8 mouse cellular contexts compared by ENCODE assay signal in genomic region chr4:57300469-57301409, GRCm38 (mm10). TPM values are rescaled to one million over a fixed set of nuclear protein-coding genes. Genes with fewer than 3 reads are reported as not detected.
DNase-seq lines count a peak whose midpoint lies in the region; ATAC-seq lines count a peak whose summit lies in the region.

No protein-coding gene starts in this region.

- H3K4me1 ChIP-seq in embryonic facial prominence, embryonic 10.5 days = peaks cover 33% of the 10 kb centered on the region
- peaks cover 25% of the 10 kb centered on the region for H3K4me1 ChIP-seq in hindbrain, embryonic 12.5 days
- peaks cover 38% of the 10 kb centered on the region for H3K4me1 ChIP-seq in limb, embryonic 13.5 days
- peaks cover 19% of the 10 kb centered on the region for H3K4me1 ChIP-seq in midbrain, embryonic 11.5 days (ENCODE audit: control insufficient read depth, insufficient read depth, low read length)

- peak overlapping the region; percentile 99 for H3K4me2 ChIP-seq in hindbrain, embryonic 12.5 days (replicated peaks)
- peak overlapping the region; percentile 96 for H3K4me2 ChIP-seq in limb, embryonic 13.5 days (replicated peaks)
- H3K4me2 ChIP-seq in midbrain, embryonic 11.5 days = peak overlapping the region; percentile 71

- peaks cover 76% of the 10 kb centered on the region for H3K27me3 ChIP-seq in embryonic facial prominence, embryonic 10.5 days (replicated peaks; ENCODE audit: low read depth, poor library complexity, severe bottlenecking)
- peaks cover 60% of the 10 kb centered on the region for H3K27me3 ChIP-seq in hindbrain, embryonic 12.5 days
- H3K27me3 ChIP-seq in limb, embryonic 13.5 days = peaks cover 52% of the 10 kb centered on the region
- H3K27me3 ChIP-seq in midbrain, embryonic 11.5 days (ENCODE audit: control insufficient read depth, insufficient read depth, low read length) = peaks cover 42% of the 10 kb centered on the region

- H3K9me3 ChIP-seq in embryonic facial prominence, embryonic 10.5 days = no peaks in the 10 kb centered on the region
- H3K9me3 ChIP-seq in hindbrain, embryonic 12.5 days (replicated peaks) = no peaks in the 10 kb centered on the region
- no peaks in the 10 kb centered on the region for H3K9me3 ChIP-seq in limb, embryonic 13.5 days
- H3K9me3 ChIP-seq in midbrain, embryonic 11.5 days (ENCODE audit: control insufficient read depth, low read length) = no peaks in the 10 kb centered on the region

- no peak; the same call in 1 of the 2 replicates for ATAC-seq in hindbrain, embryonic 12.5 days (ENCODE audit: low FRiP score)
- no peak for ATAC-seq in limb, embryonic 13.5 days (ENCODE audit: low FRiP score, low read depth)
- 0 out of 2 replicates have a peak, but pooled peaks have one; percentile 18 for ATAC-seq in midbrain, embryonic 11.5 days (ENCODE audit: low FRiP score)

- peak overlapping the region; percentile 86 for H3K4me3 ChIP-seq in embryonic facial prominence, embryonic 10.5 days
- peak overlapping the region; percentile 80 for H3K4me3 ChIP-seq in hindbrain, embryonic 12.5 days
- peak overlapping the region; percentile 84 for H3K4me3 ChIP-seq in limb, embryonic 13.5 days
- peak overlapping the region; percentile 66 for H3K4me3 ChIP-seq in midbrain, embryonic 11.5 days (ENCODE audit: low read depth, low read length)

- H3K27ac ChIP-seq in embryonic facial prominence, embryonic 10.5 days (replicated peaks) = peak overlapping the region; percentile 83
- H3K27ac ChIP-seq in hindbrain, embryonic 12.5 days = no peak overlapping the region
- no peak overlapping the region for H3K27ac ChIP-seq in limb, embryonic 13.5 days
- H3K27ac ChIP-seq in midbrain, embryonic 11.5 days (ENCODE audit: low read depth, low read length) = no peak overlapping the region

- no peaks in the 10 kb centered on the region for H3K36me3 ChIP-seq in embryonic facial prominence, embryonic 10.5 days (replicated peaks)
- no peaks in the 10 kb centered on the region for H3K36me3 ChIP-seq in hindbrain, embryonic 12.5 days
- H3K36me3 ChIP-seq in limb, embryonic 13.5 days = no peaks in the 10 kb centered on the region
- H3K36me3 ChIP-seq in midbrain, embryonic 11.5 days (ENCODE audit: control insufficient read depth, insufficient read depth, low read length) = no peaks in the 10 kb centered on the region

- H3K9ac ChIP-seq in hindbrain, embryonic 12.5 days = peak overlapping the region; percentile 77
- peak overlapping the region; percentile 81 for H3K9ac ChIP-seq in limb, embryonic 13.5 days
- peak overlapping the region; percentile 71 for H3K9ac ChIP-seq in midbrain, embryonic 11.5 days (ENCODE audit: low read length)

- DNase-seq in adrenal gland, postnatal 36 days = peak; percentile 29 to 57
- no peak for DNase-seq in adrenal gland, adult 18-20 months (ENCODE audit: low spot score in 2 of 2)
- peak; percentile 44 for DNase-seq in CD4-positive, CD25-positive, alpha-beta regulatory T cell, adult 2 months (ENCODE audit: low read depth, low spot score)
- DNase-seq in embryonic facial prominence, embryonic 10.5 days (ENCODE audit: low spot score) = peak; percentile 62
- peak; percentile 93 for DNase-seq in midbrain, embryonic 11.5 days (ENCODE audit: low spot score, missing footprints)
- peak; percentile 42 for DNase-seq in thymus, postnatal 25 days

- WGBS in embryonic facial prominence, embryonic 10.5 days = 1% methylated on average over 37 of the region's 37 CpGs
- under 1% methylated on average over 37 of the region's 37 CpGs for WGBS in hindbrain, embryonic 12.5 days
- under 1% methylated on average over 37 of the region's 37 CpGs for WGBS in limb, embryonic 13.5 days
- WGBS in midbrain, embryonic 11.5 days = 1% methylated on average over 37 of the region's 37 CpGs

RNA-seq across cellular contexts. Expression of gene Ptpn3, which starts 0.9 kb away (rescaled TPM):
- total RNA-seq in adrenal gland, postnatal 36 days (2021) = 10 to 100 TPM; 22.8 to 35.6 TPM
- 10 to 100 TPM; 12.2 to 24.8 TPM for total RNA-seq in adrenal gland, adult 18-20 months (2021)
- 2.0 and 2.1 TPM in 2 replicates for polyA plus RNA-seq in embryonic facial prominence, embryonic 10.5 days (2016; fragmentation: Nextera tagmentation; extraction: Ambion mirVana)
- polyA plus RNA-seq in hindbrain, embryonic 12.5 days (2016; fragmentation: Nextera tagmentation; extraction: Ambion mirVana) = 2.2 and 4.3 TPM in 2 replicates
- 3.4 and 3.5 TPM in 2 replicates for polyA plus RNA-seq in limb, embryonic 13.5 days (2015; fragmentation: Nextera tagmentation; extraction: Ambion mirVana)
- 0.33 and 0.90 TPM in 2 replicates for polyA plus RNA-seq in midbrain, embryonic 11.5 days (2014; fragmentation: Nextera tagmentation; extraction: Ambion mirVana)

Comparison
In these comparisons a context has a peak if more than half of its experiments do, and no peak if none do; other contexts are left out.
1. DNase-seq: peak in adrenal gland, postnatal 36 days (2 of 2), CD4-positive, CD25-positive, alpha-beta regulatory T cell, adult 2 months (single experiment), embryonic facial prominence, embryonic 10.5 days (single experiment), midbrain, embryonic 11.5 days (single experiment) and thymus, postnatal 25 days (single experiment); none in adrenal gland, adult 18-20 months (0 of 2).
2. Peak in every context shown above with its lines, with median percentiles within 50 percentile points of each other: H3K4me3 ChIP-seq, H3K4me2 ChIP-seq and H3K9ac ChIP-seq.